Mouse (Mus musculus) liver, embryonic 14.5 days (tissue): ENCODE measurements around the gene Trmt1.

Source experiments
- CTCF ChIP-seq: IDR thresholded peaks from 2 replicates; pipeline ENCODE4 v1.5.1; 2016; ENCODE audit warnings: antibody characterized with exemption, low read depth, control low read depth
- EP300 ChIP-seq: IDR thresholded peaks from 2 replicates; pipeline ENCODE4 v1.6.1; 2016; ENCODE audit warnings: antibody characterized with exemption, low read depth

DNA sequence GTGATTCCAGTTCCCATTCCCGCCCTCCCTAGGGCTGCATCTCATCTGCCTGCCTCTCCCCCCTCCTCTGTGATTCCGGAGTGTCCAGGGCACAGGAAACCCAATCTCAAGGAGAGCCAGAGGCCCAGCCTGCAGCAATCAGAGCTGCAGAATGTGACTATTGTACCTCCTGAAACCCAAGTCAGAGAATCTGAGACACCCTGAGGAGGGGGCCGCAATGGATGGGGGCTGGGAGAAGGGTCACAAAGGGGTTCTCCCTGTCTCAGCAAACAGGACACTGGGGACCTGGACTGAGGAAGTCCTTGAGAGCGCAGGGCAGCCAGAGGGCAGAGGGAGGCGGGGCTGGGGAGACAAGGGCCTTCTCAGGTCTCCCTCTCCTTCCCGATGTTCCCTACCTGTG lies 46.9 kb downstream of the Trmt1 start:
- TF ChIP-seq CTCF, result no peak
- TF ChIP-seq EP300, result no peak
